Mouse (Mus musculus) liver, embryonic 13.5 days (tissue): Measurements from ENCODE around the gene Myo1c. TPM values are rescaled to one million over a fixed set of nuclear protein-coding genes. Genes with fewer than 3 reads are reported as not detected.

Experiments
- polyA plus RNA-seq: library from polyadenylated mRNA; unstranded; fragments of >200 nt; fragmentation: Nextera tagmentation; extraction: Ambion mirVana; gene quantifications from 2 replicates; pipeline ENCODE4 v1.2.1, GENCODE M21; 2015

Gene Myo1c
- polyA plus RNA-seq, 1 experiment from 2014 or later: 18.3 TPM

Other genes starting within 250 kb of the Myo1c start
- 179 and 181 TPM in 2 replicates for gene Serpinf1, start 227.8 kb upstream of the Myo1c start, polyA plus RNA-seq
- gene Serpinf2, start 210.9 kb upstream of the Myo1c start, polyA plus RNA-seq: 372 and 430 TPM in 2 replicates
- gene Wdr81, start 195.8 kb upstream of the Myo1c start, polyA plus RNA-seq: 18.5 and 21.3 TPM in 2 replicates
- 18.7 and 18.8 TPM in 2 replicates for gene Tlcd2, start 188.8 kb upstream of the Myo1c start, polyA plus RNA-seq
- 28.2 and 31.5 TPM in 2 replicates for gene Prpf8, start 163.7 kb upstream of the Myo1c start, polyA plus RNA-seq
- gene Rilp, start 140.4 kb upstream of the Myo1c start, polyA plus RNA-seq: 1.4 and 1.6 TPM in 2 replicates
- 2.6 and 3.0 TPM in 2 replicates for gene Scarf1, start 137.0 kb upstream of the Myo1c start, polyA plus RNA-seq
- 3.7 and 5.9 TPM in 2 replicates for gene Slc43a2, start 118.8 kb upstream of the Myo1c start, polyA plus RNA-seq
- gene Pitpna, start 62.4 kb upstream of the Myo1c start, polyA plus RNA-seq: 33.2 and 38.3 TPM in 2 replicates
- gene Inpp5k, start 19.5 kb upstream of the Myo1c start, polyA plus RNA-seq: 12.9 and 13.9 TPM in 2 replicates
- 37.1 and 41.6 TPM in 2 replicates for gene Crk, start 28.8 kb downstream of the Myo1c start, polyA plus RNA-seq
- 325 and 423 TPM in 2 replicates for gene Ywhae, start 82.4 kb downstream of the Myo1c start, polyA plus RNA-seq
- gene Doc2b, start 145.5 kb downstream of the Myo1c start, polyA plus RNA-seq: 0.05 and 0.06 TPM in 2 replicates